Mouse (Mus musculus) neural tube, embryonic 14.5 days (tissue): Measurements from ENCODE around the gene Wnk4. TPM values are rescaled to one million over a fixed set of nuclear protein-coding genes. Genes with fewer than 3 reads are reported as not detected.

ENCODE experiments used
- ATAC-seq: fragments of 200-750 bp; cut with Nextera tagmentation; 2 replicates; pipeline ENCODE4 v1.8.0; 2017; ENCODE audit warnings: low read depth, mild to moderate bottlenecking, moderate TSS enrichment, moderate library complexity
- H3K27ac ChIP-seq: fragments of 300-500 bp; sonication (generic); 2 replicates; pipeline ENCODE4 v1.5.1; 2014; ENCODE audit warnings: low read depth, mild to moderate bottlenecking, control low read depth, low read length, moderate library complexity, mixed read lengths
- H3K27me3 ChIP-seq: fragments of 300-500 bp; sonication (generic); 2 replicates; pipeline ENCODE4 v1.6.1; 2014; ENCODE audit warnings: low read length; ENCODE audit not compliant: control insufficient read depth, insufficient read depth
- H3K36me3 ChIP-seq: fragments of 300-500 bp; sonication (generic); 2 replicates; pipeline ENCODE4 v1.6.1; 2014; ENCODE audit warnings: low read length, mixed read lengths; ENCODE audit not compliant: control insufficient read depth, insufficient read depth
- H3K4me1 ChIP-seq: fragments of 300-500 bp; sonication (generic); 2 replicates; pipeline ENCODE4 v1.6.1; 2014; ENCODE audit warnings: low read length; ENCODE audit not compliant: control insufficient read depth, insufficient read depth
- H3K4me2 ChIP-seq: fragments of 300-500 bp; sonication (generic); 2 replicates; pipeline ENCODE4 v1.6.1; 2014; ENCODE audit warnings: mild to moderate bottlenecking, low read depth, low read length, control low read depth
- H3K4me3 ChIP-seq: fragments of 300-500 bp; sonication (generic); 2 replicates; pipeline ENCODE4 v1.5.1; 2014; ENCODE audit warnings: low read depth, low read length, control low read depth, mixed read lengths
- H3K9ac ChIP-seq: fragments of 300-500 bp; sonication (generic); replicated peaks from 2 replicates; pipeline ENCODE4 v1.6.1; 2014; ENCODE audit warnings: low read depth, mild to moderate bottlenecking, control low read depth, low read length, mixed read lengths
- H3K9me3 ChIP-seq: fragments of 300-500 bp; sonication (generic); 2 replicates; pipeline ENCODE4 v1.6.1; 2016; ENCODE audit warnings: low read length; ENCODE audit not compliant: control insufficient read depth
- WGBS: fragments of 180-500 bp; shearing (Covaris S2); extraction: QIAGEN DNeasy Blood & Tissue Kit; methylation state at CpG from one replicate; pipeline ENCODE4 v1.1.7; 2014; 5-methylcytosine and 5-hydroxymethylcytosine counted together
- polyA plus RNA-seq: library from polyadenylated mRNA; unstranded; fragments of >200 nt; fragmentation: Nextera tagmentation; extraction: Ambion mirVana; gene quantifications from 2 replicates; pipeline ENCODE4 v1.2.1, GENCODE M21; 2014

Gene Wnk4
- 4.2 and 5.9 TPM in 2 replicates for polyA plus RNA-seq

- H3K4me3 ChIP-seq = peak within 1 kb of the TSS; percentile 38
- H3K9ac ChIP-seq = peak within 1 kb of the TSS; percentile 66
- H3K36me3 ChIP-seq = no peaks in the 10 kb centered on the region
- ATAC-seq = peak; percentile 68
- peaks cover 19% of the 10 kb centered on the region for H3K27me3 ChIP-seq
- no peaks in the 10 kb centered on the region for H3K9me3 ChIP-seq
- peak within 1 kb of the TSS; percentile 83 for H3K4me2 ChIP-seq
- WGBS = under 1% methylated on average over 35 of the region's 43 CpGs
- no peak within 1 kb of the TSS for H3K27ac ChIP-seq
- peaks cover 13% of the 10 kb centered on the region; the same call in 1 of the 2 replicates for H3K4me1 ChIP-seq
Observed at GRCm38 (mm10) chr11:101259948-101260825, at the start of gene Wnk4. TSS of gene Wnk4 (plus strand) at chr11:101260567.

- no peak for ATAC-seq
- H3K4me2 ChIP-seq = no peak overlapping the region
- H3K27me3 ChIP-seq = no peaks in the 10 kb centered on the region
- no peak overlapping the region for H3K9ac ChIP-seq
- no peak overlapping the region for H3K4me3 ChIP-seq
- 43% methylated on average over 3 of the region's 3 CpGs for WGBS
- H3K9me3 ChIP-seq = no peaks in the 10 kb centered on the region
- H3K27ac ChIP-seq = no peak overlapping the region
- peaks cover 12% of the 10 kb centered on the region; the same call in 1 of the 2 replicates for H3K36me3 ChIP-seq
- H3K4me1 ChIP-seq = no peaks in the 10 kb centered on the region
Observed at GRCm38 (mm10) chr11:101211970-101212369, 48.4 kb upstream of the Wnk4 start.

- WGBS = 92% methylated on average over 5 of the region's 5 CpGs
- H3K9me3 ChIP-seq = no peaks in the 10 kb centered on the region
- H3K4me1 ChIP-seq = no peaks in the 10 kb centered on the region
- no peak overlapping the region for H3K4me3 ChIP-seq
- no peak for ATAC-seq
- H3K9ac ChIP-seq = no peak overlapping the region
- no peaks in the 10 kb centered on the region for H3K27me3 ChIP-seq
- no peak overlapping the region for H3K27ac ChIP-seq
- no peak overlapping the region for H3K4me2 ChIP-seq
- H3K36me3 ChIP-seq = 0 out of 2 replicates have a peak, but pooled peaks cover 6% of the 10 kb centered on the region
Observed at GRCm38 (mm10) chr11:101216936-101217335, 43.4 kb upstream of the Wnk4 start.

GRCm38 (mm10) chr11:101218436-101219055 lies 41.8 kb upstream of the Wnk4 start:
- Histone ChIP-seq H3K36me3 (0 out of 2 replicates have a peak, but pooled peaks cover 6% of the 10 kb centered on the region), H3K4me1 (no peaks in the 10 kb centered on the region), H3K4me2 (no peak overlapping the region), H3K27ac (no peak overlapping the region), H3K27me3 (no peaks in the 10 kb centered on the region), H3K4me3 (no peak overlapping the region), H3K9ac (no peak overlapping the region), H3K9me3 (no peaks in the 10 kb centered on the region)
- ATAC-seq = no peak
- WGBS = 88% methylated on average over 10 of the region's 10 CpGs

- H3K27ac ChIP-seq = no peak overlapping the region
Observed at GRCm38 (mm10) chr11:101220853-101221252, 39.5 kb upstream of the Wnk4 start.

GRCm38 (mm10) chr11:101221306-101221986 lies 38.9 kb upstream of the Wnk4 start:
- peaks cover 4% of the 10 kb centered on the region; the same call in 1 of the 2 replicates for H3K4me1 ChIP-seq
- no peaks in the 10 kb centered on the region for H3K36me3 ChIP-seq
- WGBS = 86% methylated on average over 8 of the region's 8 CpGs
- no peaks in the 10 kb centered on the region for H3K9me3 ChIP-seq
- H3K9ac ChIP-seq = no peak overlapping the region
- H3K27me3 ChIP-seq = no peaks in the 10 kb centered on the region
- no peak for ATAC-seq
- H3K4me3 ChIP-seq = no peak overlapping the region
- H3K4me2 ChIP-seq = no peak overlapping the region
- H3K27ac ChIP-seq = no peak overlapping the region

More at GRCm38 (mm10) chr11:101220853-101221252, 39.5 kb upstream of the Wnk4 start:
- Histone ChIP-seq H3K9ac (no peak overlapping the region), H3K27me3 (no peaks in the 10 kb centered on the region), H3K4me2 (no peak overlapping the region), H3K4me3 (no peak overlapping the region), H3K36me3 (no peaks in the 10 kb centered on the region), H3K4me1 (peaks cover 4% of the 10 kb centered on the region; the same call in 1 of the 2 replicates), H3K9me3 (no peaks in the 10 kb centered on the region)
- no peak for ATAC-seq
- 61% methylated on average over 2 of the region's 2 CpGs for WGBS

GRCm38 (mm10) chr11:101224337-101224736 lies 36.0 kb upstream of the Wnk4 start:
- H3K27me3 ChIP-seq = no peaks in the 10 kb centered on the region
- H3K27ac ChIP-seq = no peak overlapping the region
- H3K9me3 ChIP-seq = no peaks in the 10 kb centered on the region
- H3K36me3 ChIP-seq = no peaks in the 10 kb centered on the region
- peaks cover 4% of the 10 kb centered on the region; the same call in 1 of the 2 replicates for H3K4me1 ChIP-seq
- WGBS = 95% methylated on average over 3 of the region's 3 CpGs
- H3K4me3 ChIP-seq = no peak overlapping the region
- H3K4me2 ChIP-seq = no peak overlapping the region
- ATAC-seq = no peak
- H3K9ac ChIP-seq = no peak overlapping the region

GRCm38 (mm10) chr11:101225331-101226064 lies 34.9 kb upstream of the Wnk4 start:
- Histone ChIP-seq H3K4me1 (peaks cover 4% of the 10 kb centered on the region; the same call in 1 of the 2 replicates), H3K4me3 (peak overlapping the region; percentile 82)
- WGBS = 20% methylated on average over 25 of the region's 25 CpGs

More at GRCm38 (mm10) chr11:101225331-101226064, 34.9 kb upstream of the Wnk4 start:
- Histone ChIP-seq H3K27ac (peak overlapping the region; percentile 39), H3K36me3 (no peaks in the 10 kb centered on the region), H3K4me2 (peak overlapping the region; percentile 92), H3K9ac (peak overlapping the region; percentile 76), H3K9me3 (no peaks in the 10 kb centered on the region), H3K27me3 (no peaks in the 10 kb centered on the region)
- ATAC-seq = no peak
